Mouse (Mus musculus) lung, embryonic 14.5 days (tissue): ENCODE data around the gene Wasf2. TPM values are rescaled to one million over a fixed set of nuclear protein-coding genes. Genes with fewer than 3 reads are reported as not detected.

Experiments used
- ATAC-seq: fragments of 200-750 bp; cut with Nextera tagmentation; 2 replicates; pipeline ENCODE4 v1.8.0; 2017; ENCODE audit warnings: mild to moderate bottlenecking, moderate TSS enrichment, moderate library complexity; ENCODE audit not compliant: insufficient read depth
- DNase-seq: peaks from one replicate; pipeline ENCODE4 v3.0.0-alpha.2; 2015
- H3K27ac ChIP-seq: fragments of 300-500 bp; sonication (generic); 2 replicates; pipeline ENCODE4 v1.5.1; 2014; ENCODE audit warnings: low read depth, mild to moderate bottlenecking, moderate library complexity
- H3K27me3 ChIP-seq: fragments of 300-500 bp; sonication (generic); 2 replicates; pipeline ENCODE4 v1.6.1; 2014; ENCODE audit warnings: low read length, control low read depth; ENCODE audit not compliant: insufficient read depth
- H3K36me3 ChIP-seq: fragments of 300-500 bp; sonication (generic); 2 replicates; pipeline ENCODE4 v1.6.1; 2014; ENCODE audit warnings: control low read depth; ENCODE audit not compliant: insufficient read depth
- H3K4me1 ChIP-seq: fragments of 300-500 bp; sonication (generic); 2 replicates; pipeline ENCODE4 v1.6.1; 2014; ENCODE audit warnings: antibody characterized with exemption, control low read depth; ENCODE audit not compliant: insufficient read depth
- H3K4me2 ChIP-seq: fragments of 300-500 bp; sonication (generic); 2 replicates; pipeline ENCODE4 v1.6.1; 2014; ENCODE audit warnings: mild to moderate bottlenecking
- H3K4me3 ChIP-seq: fragments of 300-500 bp; sonication (generic); 2 replicates; pipeline ENCODE4 v1.5.1; 2014; ENCODE audit warnings: low read depth, low read length
- H3K9ac ChIP-seq: fragments of 300-500 bp; sonication (generic); 2 replicates; pipeline ENCODE4 v1.6.1; 2014
- H3K9me3 ChIP-seq: fragments of 300-500 bp; sonication (generic); 2 replicates; pipeline ENCODE4 v1.6.1; 2016; ENCODE audit warnings: low read depth, low read length, control low read depth
- CTCF ChIP-seq: IDR thresholded peaks from 2 replicates; pipeline ENCODE4 v1.5.1; 2016; ENCODE audit warnings: antibody characterized with exemption, low read depth
- WGBS: fragments of 180-500 bp; shearing (Covaris S2); extraction: QIAGEN DNeasy Blood & Tissue Kit; methylation state at CpG from one replicate; pipeline ENCODE4 v1.1.7; 2014; 5-methylcytosine and 5-hydroxymethylcytosine counted together
- polyA plus RNA-seq: library from polyadenylated mRNA; unstranded; fragments of >200 nt; fragmentation: Nextera tagmentation; extraction: Ambion mirVana; gene quantifications from 2 replicates; pipeline ENCODE4 v1.2.1, GENCODE M21; 2014

The Wasf2 gene
- polyA plus RNA-seq, 1 experiment from 2014 or later: 101 TPM

DNA sequence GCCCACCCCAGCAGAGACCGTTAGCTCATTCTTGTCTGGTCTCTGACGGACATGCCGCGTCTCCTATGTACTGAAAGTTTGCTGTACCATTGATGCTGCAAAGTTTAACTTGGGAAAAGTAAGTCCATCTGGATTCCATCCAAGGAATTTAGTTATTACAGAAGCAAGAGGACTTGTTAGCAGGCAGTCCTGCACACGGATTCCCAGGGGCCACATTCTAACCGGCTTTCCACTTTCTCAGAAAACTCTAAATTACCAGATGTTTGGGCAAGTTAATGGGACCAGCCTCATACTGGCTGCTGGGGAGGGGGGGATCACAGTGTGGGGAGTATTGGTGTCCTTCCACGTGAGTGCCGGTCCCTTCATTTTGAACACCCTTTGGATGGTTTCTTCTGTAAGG, 55.6 kb downstream of the Wasf2 start:
- Histone ChIP-seq H3K36me3 (peaks cover 66% of the 10 kb centered on the region), H3K9me3 (no peaks in the 10 kb centered on the region), H3K9ac (no peak overlapping the region), H3K4me2 (no peak overlapping the region), H3K4me1 (peaks cover 6% of the 10 kb centered on the region; the same call in 1 of the 2 replicates), H3K27ac (peak overlapping the region; percentile 89; the same call in 1 of the 2 replicates), H3K4me3 (no peak overlapping the region), H3K27me3 (no peaks in the 10 kb centered on the region)
- no peak for ATAC-seq
- WGBS: 58% methylated on average over 8 of the region's 8 CpGs
- TF ChIP-seq CTCF: no peak
- DNase-seq: peak; percentile 44

DNA sequence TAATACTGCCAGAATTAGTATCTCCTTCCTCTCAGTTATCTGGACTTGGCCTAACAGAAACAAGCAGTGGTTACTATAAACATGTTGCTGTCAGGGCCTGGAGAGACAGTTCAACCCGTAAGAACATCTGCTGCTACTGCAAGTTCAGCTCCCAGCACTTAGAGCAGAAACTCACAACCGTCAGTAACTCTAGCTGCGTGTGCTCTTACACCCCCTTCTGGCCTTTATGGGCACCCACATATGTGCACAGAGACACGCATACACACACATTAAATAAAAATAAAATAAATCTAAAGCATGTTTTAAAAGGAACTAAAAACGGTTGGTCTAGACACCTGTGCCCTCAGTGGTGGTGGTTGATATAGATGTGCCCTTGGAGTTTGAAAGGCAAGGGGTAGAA, 56.6 kb downstream of the Wasf2 start:
- Histone ChIP-seq H3K36me3 (peaks cover 69% of the 10 kb centered on the region), H3K4me2 (no peak overlapping the region), H3K9ac (no peak overlapping the region), H3K27ac (no peak overlapping the region), H3K4me1 (peaks cover 6% of the 10 kb centered on the region; the same call in 1 of the 2 replicates), H3K4me3 (no peak overlapping the region), H3K27me3 (no peaks in the 10 kb centered on the region), H3K9me3 (no peaks in the 10 kb centered on the region)
- 90% methylated on average over 5 of the region's 5 CpGs for WGBS
- TF ChIP-seq CTCF: no peak
- no peak for DNase-seq
- ATAC-seq: no peak

DNA sequence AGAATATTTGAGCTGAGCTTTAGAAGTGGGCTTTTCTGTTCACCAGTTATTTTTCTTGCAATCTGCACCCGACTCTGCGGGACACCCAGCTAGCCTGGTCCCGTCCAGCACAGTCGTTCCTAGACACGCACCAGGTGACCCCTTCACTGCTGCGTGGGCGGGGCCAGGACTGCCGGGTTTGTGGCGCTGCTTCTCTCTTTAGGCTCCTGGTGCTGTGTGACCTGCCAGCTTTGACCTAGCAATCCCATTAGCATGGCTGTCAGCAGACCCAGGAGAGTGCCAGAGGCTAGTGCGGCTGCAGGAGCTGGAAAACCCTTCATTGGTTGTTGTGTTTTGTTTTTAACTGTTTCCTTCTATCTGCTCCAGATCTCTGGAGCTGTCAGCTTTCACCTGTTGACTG, 59.1 kb downstream of the Wasf2 start:
- TF ChIP-seq CTCF: no peak

DNA sequence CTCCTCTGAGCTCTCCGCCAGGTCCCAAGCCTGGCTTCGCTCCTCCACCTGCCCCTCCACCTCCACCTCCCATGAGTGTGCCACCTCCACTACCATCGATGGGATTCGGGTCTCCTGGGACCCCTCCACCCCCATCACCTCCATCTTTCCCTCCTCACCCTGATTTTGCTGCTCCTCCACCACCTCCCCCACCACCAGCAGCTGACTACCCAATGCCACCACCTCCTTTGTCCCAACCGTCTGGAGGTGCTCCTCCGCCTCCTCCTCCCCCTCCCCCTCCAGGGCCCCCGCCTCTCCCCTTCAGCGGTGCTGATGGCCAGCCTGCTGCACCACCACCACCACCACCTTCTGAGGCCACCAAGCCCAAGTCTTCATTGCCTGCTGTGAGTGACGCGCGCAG, 64.2 kb downstream of the Wasf2 start:
- H3K36me3 ChIP-seq: peaks cover 77% of the 10 kb centered on the region
- no peaks in the 10 kb centered on the region for H3K9me3 ChIP-seq
- no peak for TF ChIP-seq CTCF
- no peak for ATAC-seq
- H3K4me2 ChIP-seq: no peak overlapping the region
- H3K27ac ChIP-seq: no peak overlapping the region
- 77% methylated on average over 11 of the region's 11 CpGs for WGBS
- H3K27me3 ChIP-seq: no peaks in the 10 kb centered on the region
- DNase-seq: no peak
- H3K9ac ChIP-seq: no peak overlapping the region
- H3K4me3 ChIP-seq: no peak overlapping the region
- peaks cover 17% of the 10 kb centered on the region for H3K4me1 ChIP-seq

More for the DNA sequence above, 59.1 kb downstream of the Wasf2 start:
- H3K4me3 ChIP-seq: no peak overlapping the region
- H3K4me1 ChIP-seq: peaks cover 6% of the 10 kb centered on the region; the same call in 1 of the 2 replicates
- peaks cover 93% of the 10 kb centered on the region for H3K36me3 ChIP-seq
- H3K27ac ChIP-seq: no peak overlapping the region
- no peaks in the 10 kb centered on the region for H3K9me3 ChIP-seq
- no peaks in the 10 kb centered on the region for H3K27me3 ChIP-seq
- DNase-seq (no peak), ATAC-seq (no peak)
- 65% methylated on average over 10 of the region's 10 CpGs for WGBS
- no peak overlapping the region for H3K9ac ChIP-seq
- H3K4me2 ChIP-seq: no peak overlapping the region

DNA sequence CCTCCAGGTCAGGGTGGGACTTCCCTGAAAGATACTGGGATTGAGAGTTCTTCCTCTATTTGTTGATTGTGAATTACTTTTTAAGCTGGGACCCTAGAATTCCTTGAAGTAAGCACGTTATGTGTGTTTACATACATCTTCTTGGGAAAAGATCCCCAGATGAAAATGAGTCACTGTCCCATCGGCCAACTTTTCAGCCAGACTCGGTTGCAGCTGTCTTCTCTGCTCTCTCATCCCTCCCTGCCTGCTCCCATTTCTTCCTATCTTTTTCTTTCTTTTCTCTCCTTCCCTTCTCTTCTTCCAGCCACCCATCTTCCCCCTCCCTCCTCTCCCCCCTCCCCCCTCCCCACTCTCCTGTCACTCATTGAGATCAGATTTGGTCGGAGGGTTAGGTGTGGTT, 64.7 kb downstream of the Wasf2 start:
- no peak for TF ChIP-seq CTCF

DNA sequence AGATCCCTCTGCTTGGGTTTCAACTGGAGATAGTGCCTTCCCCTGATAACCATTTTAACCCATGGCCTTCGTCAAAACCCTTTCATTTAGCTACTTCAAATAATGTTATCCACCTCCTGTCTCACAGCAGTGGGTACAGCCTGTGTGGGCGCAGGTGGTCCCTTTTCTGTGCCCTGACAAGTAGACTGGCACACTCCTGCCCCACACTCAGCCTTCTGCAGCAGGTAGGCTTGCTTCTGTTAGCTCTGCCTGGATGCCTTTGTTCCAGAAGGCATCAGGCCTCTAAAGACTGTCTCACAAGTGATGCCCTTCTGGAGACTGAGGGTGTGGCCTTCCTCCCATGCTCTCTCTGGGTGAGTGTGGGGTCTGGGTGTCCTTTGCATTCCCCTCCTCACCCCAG, 65.8 kb downstream of the Wasf2 start:
- Histone ChIP-seq H3K36me3 (peaks cover 61% of the 10 kb centered on the region), H3K4me2 (no peak overlapping the region), H3K4me1 (peaks cover 27% of the 10 kb centered on the region), H3K27ac (no peak overlapping the region), H3K9me3 (no peaks in the 10 kb centered on the region), H3K4me3 (no peak overlapping the region), H3K27me3 (no peaks in the 10 kb centered on the region), H3K9ac (no peak overlapping the region)
- no peak for TF ChIP-seq CTCF
- DNase-seq (no peak), ATAC-seq (no peak)
- WGBS: 89% methylated on average over 2 of the region's 2 CpGs

More for the DNA sequence above, 64.7 kb downstream of the Wasf2 start:
- H3K4me1 ChIP-seq: peaks cover 20% of the 10 kb centered on the region
- no peak for ATAC-seq
- DNase-seq: no peak
- no peaks in the 10 kb centered on the region for H3K27me3 ChIP-seq
- WGBS: 65% methylated on average over 4 of the region's 4 CpGs
- H3K4me2 ChIP-seq: no peak overlapping the region
- H3K36me3 ChIP-seq: peaks cover 72% of the 10 kb centered on the region
- H3K27ac ChIP-seq: no peak overlapping the region
- H3K9me3 ChIP-seq: no peaks in the 10 kb centered on the region
- H3K4me3 ChIP-seq: no peak overlapping the region
- no peak overlapping the region for H3K9ac ChIP-seq

DNA sequence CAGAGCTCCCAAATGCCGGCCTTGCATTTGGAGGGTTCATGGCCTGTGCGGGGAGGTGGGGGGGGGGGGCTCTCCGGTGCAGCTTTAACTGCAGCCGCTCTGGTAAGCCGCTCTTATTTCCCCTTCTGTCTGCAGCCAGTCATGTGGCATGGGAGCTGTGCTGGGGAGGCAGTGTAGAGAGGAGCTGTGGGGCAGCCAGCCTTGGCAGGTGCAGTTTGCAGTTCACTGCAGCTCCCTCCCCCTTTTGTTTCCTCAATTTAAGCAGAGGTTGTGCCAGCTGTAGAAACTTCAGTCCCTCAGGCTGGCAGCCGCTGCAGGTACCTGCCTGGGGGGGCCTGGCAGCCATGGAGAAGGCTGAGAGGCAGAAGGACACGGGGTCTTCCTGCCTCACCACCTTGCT, 66.5 kb downstream of the Wasf2 start:
- ATAC-seq (no peak), DNase-seq (no peak)
- peaks cover 54% of the 10 kb centered on the region for H3K36me3 ChIP-seq
- no peak overlapping the region for H3K27ac ChIP-seq
- peaks cover 27% of the 10 kb centered on the region for H3K4me1 ChIP-seq
- no peak overlapping the region for H3K9ac ChIP-seq
- H3K4me3 ChIP-seq: no peak overlapping the region
- H3K9me3 ChIP-seq: no peaks in the 10 kb centered on the region
- 43% methylated on average over 7 of the region's 7 CpGs for WGBS
- no peaks in the 10 kb centered on the region for H3K27me3 ChIP-seq
- no peak for TF ChIP-seq CTCF
- no peak overlapping the region for H3K4me2 ChIP-seq

DNA sequence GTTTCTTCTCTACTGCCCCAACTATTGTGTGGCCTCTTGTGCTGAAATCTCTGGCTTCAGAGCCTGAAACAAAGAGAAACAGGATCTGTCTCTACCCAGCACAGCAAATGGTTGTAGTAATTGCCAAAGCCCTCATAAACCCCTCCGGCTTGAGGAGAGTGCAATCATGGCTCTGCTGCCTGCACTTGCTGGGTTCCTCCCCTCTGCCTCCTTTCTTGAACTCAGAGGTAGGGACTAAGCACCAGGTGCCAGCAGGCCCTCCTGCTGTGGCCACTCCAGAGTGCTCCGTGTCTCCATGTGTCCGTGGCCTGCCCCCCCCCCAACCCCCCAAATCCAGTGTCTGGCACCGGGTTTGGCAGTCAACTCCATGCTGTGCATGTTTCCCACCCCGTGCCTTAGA, 67.0 kb downstream of the Wasf2 start:
- peak overlapping the region; percentile 34 for H3K9ac ChIP-seq
- no peak for TF ChIP-seq CTCF
- peaks cover 49% of the 10 kb centered on the region for H3K36me3 ChIP-seq
- DNase-seq (no peak), ATAC-seq (no peak)
- no peak overlapping the region for H3K4me2 ChIP-seq
- H3K4me3 ChIP-seq: no peak overlapping the region
- H3K27ac ChIP-seq: peak overlapping the region; percentile 71; the same call in 1 of the 2 replicates
- WGBS: 32% methylated on average over 5 of the region's 5 CpGs
- no peaks in the 10 kb centered on the region for H3K27me3 ChIP-seq
- H3K4me1 ChIP-seq: peaks cover 27% of the 10 kb centered on the region
- H3K9me3 ChIP-seq: no peaks in the 10 kb centered on the region
